Mouse (Mus musculus) T-helper 2 cell (primary cell): Measurements from ENCODE around the gene Rdm1.
"Not testable (repeated sequence)": the region's sequence is repeated elsewhere in the genome, so short reads cannot be mapped to it uniquely, and the experiment has no call there.

Experiments used
- in situ Hi-C: fragments of 300-600 bp; cut with MboI, MseI; formaldehyde crosslinking; loops from one replicate; pipeline ENCODE4 v1.15.1; 2025; ENCODE audit warnings: high pct_unique_total_duplicates

Rdm1 gene

GRCm38 (mm10) chr11:101616948-101617767, 9.8 kb upstream of the Rdm1 start:
- in situ Hi-C loops, result no loop called here

- in situ Hi-C loops, result no loop called here
Measured at GRCm38 (mm10) chr11:101617849-101618248, 9.1 kb upstream of the Rdm1 start.

- in situ Hi-C loops, result no loop called here
Measured at GRCm38 (mm10) chr11:101618596-101618995, 8.4 kb upstream of the Rdm1 start.

- in situ Hi-C loops, result not testable (repeated sequence)
Measured at GRCm38 (mm10) chr11:101620022-101620655, 6.9 kb upstream of the Rdm1 start.

GRCm38 (mm10) chr11:101626649-101626994, 373 bp upstream of the Rdm1 start:
- in situ Hi-C loops, result no loop called here

GRCm38 (mm10) chr11:101627857-101628559, 1.0 kb downstream of the Rdm1 start:
- in situ Hi-C loops, result no loop called here

GRCm38 (mm10) chr11:101628733-101629417, 1.9 kb downstream of the Rdm1 start:
- in situ Hi-C loops, result not testable (repeated sequence)

- in situ Hi-C loops, result no loop called here
Measured at GRCm38 (mm10) chr11:101635660-101636059, 8.7 kb downstream of the Rdm1 start.

GRCm38 (mm10) chr11:101639761-101640160, 12.8 kb downstream of the Rdm1 start:
- in situ Hi-C loops, result no loop called here

GRCm38 (mm10) chr11:101640857-101641709, 14.1 kb downstream of the Rdm1 start:
- in situ Hi-C loops, result not testable (repeated sequence)

- in situ Hi-C loops, result not testable (repeated sequence)
Measured at GRCm38 (mm10) chr11:101641710-101642642, 15.0 kb downstream of the Rdm1 start.

GRCm38 (mm10) chr11:101642931-101643330, 15.9 kb downstream of the Rdm1 start:
- in situ Hi-C loops, result no loop called here

- in situ Hi-C loops, result no loop called here
Measured at GRCm38 (mm10) chr11:101644591-101644990, 17.6 kb downstream of the Rdm1 start.

- in situ Hi-C loops, result not testable (repeated sequence)
Measured at GRCm38 (mm10) chr11:101645043-101645410, 18.0 kb downstream of the Rdm1 start.

- in situ Hi-C loops, result not testable (repeated sequence)
Measured at GRCm38 (mm10) chr11:101645411-101646282, 18.7 kb downstream of the Rdm1 start.

GRCm38 (mm10) chr11:101646283-101646794, 19.3 kb downstream of the Rdm1 start:
- in situ Hi-C loops, result not testable (repeated sequence)

- in situ Hi-C loops, result not testable (repeated sequence)
Measured at GRCm38 (mm10) chr11:101647093-101647492, 20.1 kb downstream of the Rdm1 start.

GRCm38 (mm10) chr11:101656356-101656755, 29.4 kb downstream of the Rdm1 start:
- in situ Hi-C loops, result no loop called here

GRCm38 (mm10) chr11:101657528-101657885, 30.5 kb downstream of the Rdm1 start:
- in situ Hi-C loops, result no loop called here
